Mouse (Mus musculus) large intestine, adult 2 months (tissue): Measurements from ENCODE around the gene Ubr4. TPM values are rescaled to one million over a fixed set of nuclear protein-coding genes. Genes with fewer than 3 reads are reported as not detected.

Experiments used
- DNase-seq: peaks from one replicate; pipeline ENCODE4 v3.0.0-alpha.2; 2012; ENCODE audit warnings: low read depth, low spot score
- WGBS: fragments of 180-500 bp; shearing (Covaris S2); methylation state at CpG from one replicate; pipeline ENCODE4 v1.1.7; 2018; 5-methylcytosine and 5-hydroxymethylcytosine counted together
- polyA plus RNA-seq: library from polyadenylated mRNA; depleted of rRNA; stranded (reverse); fragments of >200 nt; gene quantifications from 2 replicates; pipeline ENCODE4 v1.2.3, GENCODE M21; 2012; rRNA removed

Gene Ubr4
- 116 and 154 TPM in 2 replicates for polyA plus RNA-seq

- DNase-seq = peak; percentile 48
- under 1% methylated on average over 64 of the region's 64 CpGs for WGBS
Observed at GRCm38 (mm10) chr4:139351931-139352711, at the start of gene Ubr4, which contains the start of the genes Mrto4 and Emc1. Gene Ubr4, plus strand, starts transcription at chr4:139352609. Gene Mrto4, minus strand, starts transcription at chr4:139352576. Gene Emc1, plus strand, starts transcription at chr4:139352587.

GRCm38 (mm10) chr4:139305521-139305920 lies 46.9 kb upstream of the Ubr4 start:
- DNase-seq = no peak
- WGBS = 90% methylated on average over 3 of the region's 3 CpGs

- 90% methylated on average over 5 of the region's 5 CpGs for WGBS
Observed at GRCm38 (mm10) chr4:139307916-139308315, 44.5 kb upstream of the Ubr4 start.

GRCm38 (mm10) chr4:139309651-139310050 lies 42.8 kb upstream of the Ubr4 start:
- 28% methylated on average over 6 of the region's 6 CpGs for WGBS
- DNase-seq = no peak

More at GRCm38 (mm10) chr4:139307916-139308315, 44.5 kb upstream of the Ubr4 start:
- no peak for DNase-seq

- DNase-seq = peak; percentile 64
- WGBS = under 1% methylated on average over 63 of the region's 63 CpGs
Observed at GRCm38 (mm10) chr4:139310171-139310898, 42.1 kb upstream of the Ubr4 start, which contains the start of the genes Pqlc2 and Akr7a5. Gene Pqlc2, minus strand, starts transcription at chr4:139310708. Gene Akr7a5, plus strand, starts transcription at chr4:139310744.

GRCm38 (mm10) chr4:139310899-139311701 lies 41.3 kb upstream of the Ubr4 start:
- peak; percentile 18 for DNase-seq
- WGBS = 2% methylated on average over 52 of the region's 53 CpGs

- WGBS = 18% methylated on average over 14 of the region's 14 CpGs
- peak; percentile 22 for DNase-seq
Observed at GRCm38 (mm10) chr4:139311707-139312106, 40.7 kb upstream of the Ubr4 start.

GRCm38 (mm10) chr4:139312632-139313031 lies 39.8 kb upstream of the Ubr4 start:
- WGBS = 55% methylated on average over 4 of the region's 4 CpGs

GRCm38 (mm10) chr4:139318449-139318848 lies 34.0 kb upstream of the Ubr4 start:
- no peak for DNase-seq

More at GRCm38 (mm10) chr4:139312632-139313031, 39.8 kb upstream of the Ubr4 start:
- DNase-seq = no peak

GRCm38 (mm10) chr4:139319740-139320139 lies 32.7 kb upstream of the Ubr4 start:
- DNase-seq = no peak
- 90% methylated on average over 4 of the region's 4 CpGs for WGBS

More at GRCm38 (mm10) chr4:139318449-139318848, 34.0 kb upstream of the Ubr4 start:
- 86% methylated on average over 11 of the region's 11 CpGs for WGBS

- DNase-seq = peak; percentile 94
- WGBS = 6% methylated on average over 10 of the region's 10 CpGs
Observed at GRCm38 (mm10) chr4:139330605-139331004, 21.8 kb upstream of the Ubr4 start.

- no peak for DNase-seq
- 26% methylated on average over 7 of the region's 9 CpGs for WGBS
Observed at GRCm38 (mm10) chr4:139334631-139335295, 17.6 kb upstream of the Ubr4 start.

- 29% methylated on average over 7 of the region's 7 CpGs for WGBS
Observed at GRCm38 (mm10) chr4:139335507-139335906, 16.9 kb upstream of the Ubr4 start.

GRCm38 (mm10) chr4:139336822-139337483 lies 15.5 kb upstream of the Ubr4 start:
- 22% methylated on average over 24 of the region's 24 CpGs for WGBS
- DNase-seq = peak; percentile 87

More at GRCm38 (mm10) chr4:139335507-139335906, 16.9 kb upstream of the Ubr4 start:
- DNase-seq = no peak

GRCm38 (mm10) chr4:139338145-139338544 lies 14.3 kb upstream of the Ubr4 start:
- no peak for DNase-seq
- 58% methylated on average over 33 of the region's 33 CpGs for WGBS

- no peak for DNase-seq
- WGBS = 77% methylated on average over 4 of the region's 4 CpGs
Observed at GRCm38 (mm10) chr4:139340835-139341234, 11.6 kb upstream of the Ubr4 start.

GRCm38 (mm10) chr4:139341556-139342233 lies 10.7 kb upstream of the Ubr4 start:
- DNase-seq = no peak
- WGBS = 42% methylated on average over 7 of the region's 7 CpGs

GRCm38 (mm10) chr4:139343718-139344117 lies 8.7 kb upstream of the Ubr4 start:
- DNase-seq = no peak
- 46% methylated on average over 5 of the region's 5 CpGs for WGBS
